Mouse (Mus musculus) T-helper 2 cell (primary cell): ENCODE measurements around the gene Stk39.

Experiments used
- in situ Hi-C: fragments of 300-600 bp; cut with MboI, MseI; formaldehyde crosslinking; loops from one replicate; pipeline ENCODE4 v1.15.1; 2025; ENCODE audit warnings: high pct_unique_total_duplicates

The Stk39 gene

DNA sequence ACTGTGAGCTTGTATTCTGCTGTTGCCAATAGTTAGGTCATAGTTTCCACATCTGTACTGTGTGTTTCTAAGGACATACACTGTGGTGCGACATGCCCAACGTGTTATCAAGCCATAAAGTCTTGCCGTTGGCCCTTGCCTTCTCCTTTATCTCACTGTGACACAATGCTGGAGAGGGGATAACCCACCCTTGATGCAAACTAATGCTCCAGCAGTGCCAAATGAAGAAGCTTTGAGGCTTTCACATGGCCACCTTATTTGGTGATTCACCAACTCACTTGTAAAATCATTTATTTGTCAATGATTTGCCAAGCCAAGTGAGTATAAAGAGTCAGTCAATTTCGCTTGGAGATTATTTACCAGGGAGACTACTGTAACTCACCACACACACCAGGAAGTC, 46.0 kb downstream of the Stk39 start:
- in situ Hi-C loops: no loop called here

DNA sequence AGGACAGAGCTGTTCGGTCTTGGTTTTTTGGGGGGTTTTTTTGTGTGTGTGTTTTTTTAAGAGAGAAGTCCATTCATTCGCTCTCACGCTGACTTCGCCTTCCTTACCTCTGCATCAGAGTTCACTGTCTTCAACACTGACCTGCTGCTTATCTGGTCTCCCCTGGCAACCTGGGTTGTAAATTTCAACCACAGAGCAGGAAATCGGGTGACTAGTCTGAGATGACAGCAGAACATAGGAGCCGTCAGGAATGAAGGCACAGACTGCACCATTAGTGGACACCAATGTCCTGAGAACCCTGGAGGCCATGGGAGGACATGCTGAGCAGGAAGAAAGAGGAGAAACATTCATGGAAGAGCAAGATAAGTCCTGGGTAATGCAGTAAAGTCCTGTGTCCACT, 51.1 kb downstream of the Stk39 start:
- in situ Hi-C loops: no loop called here

DNA sequence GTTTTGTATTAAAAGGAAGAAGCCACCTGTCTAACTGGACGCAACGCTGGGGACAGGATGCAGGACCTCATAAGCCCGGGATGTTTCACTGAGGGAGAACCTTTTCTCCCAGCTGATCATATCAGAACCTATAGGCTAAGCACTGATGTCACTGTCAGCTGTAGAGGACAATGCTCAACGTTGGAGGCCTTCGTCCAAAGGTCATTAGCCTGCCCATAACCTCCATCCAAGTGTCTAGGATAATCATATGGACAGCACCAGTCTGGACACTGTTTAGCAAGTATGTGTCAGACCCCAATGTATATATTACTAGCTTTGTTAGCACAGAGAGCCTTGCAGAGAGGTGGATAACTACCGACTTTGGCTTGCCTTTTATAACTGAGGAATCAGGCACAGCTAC, 51.8 kb downstream of the Stk39 start:
- in situ Hi-C loops: no loop called here

DNA sequence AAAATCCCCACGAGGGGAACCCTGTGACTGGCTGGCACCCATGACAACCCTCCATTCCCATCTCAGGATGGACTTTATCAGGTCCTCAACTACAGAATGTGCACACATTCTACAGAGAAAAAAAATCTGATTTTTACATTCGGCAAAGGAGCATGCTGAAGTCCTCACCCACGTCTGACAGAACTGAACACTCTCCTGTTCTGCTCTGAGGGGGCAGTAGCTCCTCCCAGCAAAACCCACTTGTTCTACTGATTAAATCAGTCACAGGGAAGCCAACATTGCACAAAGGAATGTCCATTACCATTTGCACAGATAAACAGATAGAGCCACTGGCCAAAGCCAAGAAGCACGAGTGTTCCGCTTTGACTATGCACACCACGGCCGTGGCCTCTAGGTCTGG, 52.3 kb downstream of the Stk39 start:
- in situ Hi-C loops: no loop called here

DNA sequence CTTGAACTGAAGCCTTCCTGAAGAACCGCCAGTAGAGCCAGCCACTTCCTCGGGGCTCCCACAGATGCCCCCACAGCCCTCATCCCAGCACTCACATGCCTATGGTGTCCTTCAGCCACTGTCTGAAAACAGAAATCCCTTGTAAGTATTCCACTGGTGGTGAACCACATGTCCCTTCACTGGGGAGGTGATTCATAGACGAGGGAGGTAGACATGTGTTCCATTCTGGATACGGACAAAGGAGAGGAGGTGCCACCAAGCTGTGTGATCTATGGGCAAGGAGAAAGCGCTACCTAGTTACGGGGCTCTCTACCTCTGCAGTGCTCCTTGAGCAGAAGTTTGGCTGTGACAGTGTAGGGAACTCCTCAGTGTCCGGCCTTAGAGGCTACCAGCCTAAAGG, 52.9 kb downstream of the Stk39 start:
- in situ Hi-C loops: no loop called here

DNA sequence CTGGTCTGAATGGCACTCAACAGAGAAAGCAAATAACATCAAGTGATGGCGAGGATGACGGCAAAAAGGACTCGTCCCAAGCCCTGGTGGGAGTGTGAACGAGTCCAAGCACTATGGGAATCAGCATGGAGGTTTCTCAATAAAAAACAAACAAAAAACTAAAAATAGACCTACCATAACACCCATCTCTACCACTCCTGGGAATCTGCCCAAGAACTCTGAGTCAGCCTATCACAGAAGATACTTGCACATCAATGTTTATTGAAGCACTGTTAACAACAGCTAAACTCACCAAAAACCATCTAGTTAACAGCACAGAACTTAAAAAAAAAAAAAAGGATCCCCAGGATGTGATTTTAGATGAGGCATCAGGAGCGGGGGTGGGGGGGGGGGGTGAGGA, 55.0 kb downstream of the Stk39 start:
- in situ Hi-C loops: no loop called here

DNA sequence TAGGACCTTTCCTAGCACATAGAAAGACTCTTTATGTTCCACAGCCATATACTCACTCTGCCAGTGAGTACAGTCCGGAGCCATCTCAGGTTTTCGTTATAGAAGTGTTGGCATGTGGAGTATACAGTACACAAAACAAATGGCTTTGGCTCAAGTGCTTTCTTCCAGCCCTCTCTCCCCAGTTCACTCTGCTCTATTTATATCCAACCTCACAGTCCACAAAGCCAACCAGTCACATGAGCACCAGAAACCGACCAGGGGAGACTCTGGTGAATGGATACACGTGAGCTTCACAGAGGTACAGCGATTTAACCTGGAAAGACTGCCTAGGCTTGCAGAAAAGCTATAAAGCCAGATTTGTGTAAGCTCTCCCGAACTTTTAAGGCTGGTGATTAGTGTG, 56.4 kb downstream of the Stk39 start:
- in situ Hi-C loops: no loop called here

DNA sequence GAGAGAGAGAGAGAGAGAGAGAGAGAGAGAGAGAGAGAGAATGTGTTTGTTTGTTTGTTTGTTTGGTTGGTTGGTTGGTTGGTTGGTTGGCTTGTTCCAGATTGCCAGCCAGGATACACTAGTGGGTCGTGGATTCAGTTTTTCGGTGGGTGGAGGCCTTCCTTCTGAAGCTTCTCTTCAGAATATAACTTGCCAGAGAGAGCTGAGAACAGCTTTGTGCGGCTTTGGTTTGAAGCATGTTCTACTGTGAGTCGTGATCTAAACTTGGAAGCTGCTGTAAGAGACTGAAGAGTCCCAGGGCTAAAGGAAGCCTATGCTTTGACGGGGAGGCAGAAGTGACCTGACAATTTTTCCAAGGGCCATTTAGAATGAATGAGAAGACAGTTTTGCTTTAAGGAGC, 59.9 kb downstream of the Stk39 start:
- in situ Hi-C loops: no loop called here

DNA sequence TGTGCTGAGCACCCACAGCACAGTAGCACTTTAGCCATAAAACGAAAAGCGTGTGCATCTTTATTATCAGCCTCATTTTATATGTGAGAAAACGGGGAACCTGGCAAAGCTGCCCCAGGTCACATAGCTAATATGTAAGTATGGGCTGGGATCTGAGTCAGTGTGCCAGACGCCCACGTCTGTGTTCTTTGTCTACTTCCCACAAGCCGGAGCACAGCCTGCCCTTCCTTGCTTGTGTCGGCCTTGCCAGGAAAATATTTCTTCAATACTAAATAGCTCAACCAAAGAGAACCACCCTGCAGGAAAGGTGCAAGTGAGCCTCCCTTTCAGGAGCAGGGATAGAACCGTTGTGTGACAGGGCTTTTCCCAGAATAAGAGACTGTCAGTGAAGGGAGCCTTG, 60.9 kb downstream of the Stk39 start:
- in situ Hi-C loops: no loop called here

DNA sequence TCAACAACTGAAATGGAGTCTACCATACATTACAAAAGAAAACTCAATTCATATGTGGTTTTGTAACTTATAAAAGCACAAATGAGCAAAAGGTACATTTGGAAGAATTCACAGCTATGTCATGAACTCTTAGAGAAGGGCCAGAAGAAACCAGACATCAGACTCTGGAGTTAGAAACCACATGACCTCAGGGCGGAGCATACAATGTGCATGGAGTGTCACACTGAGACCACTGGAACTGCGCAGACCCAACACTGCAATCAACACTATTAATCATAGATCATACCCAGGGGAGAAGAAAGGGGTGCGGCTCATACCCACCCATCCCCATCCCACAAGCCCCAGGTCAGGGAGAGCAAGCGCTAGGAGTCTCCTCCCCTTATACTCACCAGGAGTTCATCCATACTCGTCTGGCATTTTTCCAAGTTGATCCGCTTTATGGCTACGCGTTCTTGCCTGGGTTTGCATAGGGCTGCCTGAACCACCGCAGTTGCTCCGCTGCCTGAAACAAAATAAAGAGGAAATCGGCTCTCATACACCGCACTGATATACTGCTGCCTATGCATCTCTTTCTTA, 62.3 kb downstream of the Stk39 start:
- in situ Hi-C loops: no loop called here

DNA sequence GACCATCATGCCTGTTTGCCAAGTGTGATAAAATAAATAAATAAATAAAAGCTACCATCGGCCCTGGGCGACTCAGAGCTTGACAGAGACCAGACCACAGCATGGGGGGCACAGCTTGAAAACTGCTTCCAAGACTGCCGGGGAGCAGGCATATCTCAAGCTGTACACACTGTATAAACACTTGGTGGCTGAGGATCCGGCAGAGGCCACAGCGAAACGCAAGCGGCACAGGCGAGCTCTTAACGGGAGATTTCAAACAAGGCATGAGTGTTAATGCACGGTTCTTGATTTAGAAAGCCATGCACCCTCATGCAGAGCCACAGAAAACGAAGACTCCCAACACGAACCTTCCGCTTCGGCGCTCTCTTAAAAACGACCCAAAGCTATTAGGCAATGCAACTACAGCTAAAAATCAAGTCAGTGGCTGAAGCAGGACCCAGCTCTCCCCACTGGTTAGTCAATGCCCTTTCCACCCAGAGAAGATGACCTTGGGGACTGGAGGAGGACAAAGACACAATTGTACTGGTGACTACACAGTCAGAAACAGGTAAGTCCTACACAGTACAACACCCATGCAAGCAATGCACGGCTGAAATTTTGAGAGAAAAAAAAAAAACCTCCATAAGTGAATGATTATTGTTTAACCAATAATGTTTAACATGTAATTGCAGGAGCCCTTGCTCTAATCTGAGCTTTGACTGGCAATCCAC, 63.6 kb downstream of the Stk39 start:
- in situ Hi-C loops: no loop called here

DNA sequence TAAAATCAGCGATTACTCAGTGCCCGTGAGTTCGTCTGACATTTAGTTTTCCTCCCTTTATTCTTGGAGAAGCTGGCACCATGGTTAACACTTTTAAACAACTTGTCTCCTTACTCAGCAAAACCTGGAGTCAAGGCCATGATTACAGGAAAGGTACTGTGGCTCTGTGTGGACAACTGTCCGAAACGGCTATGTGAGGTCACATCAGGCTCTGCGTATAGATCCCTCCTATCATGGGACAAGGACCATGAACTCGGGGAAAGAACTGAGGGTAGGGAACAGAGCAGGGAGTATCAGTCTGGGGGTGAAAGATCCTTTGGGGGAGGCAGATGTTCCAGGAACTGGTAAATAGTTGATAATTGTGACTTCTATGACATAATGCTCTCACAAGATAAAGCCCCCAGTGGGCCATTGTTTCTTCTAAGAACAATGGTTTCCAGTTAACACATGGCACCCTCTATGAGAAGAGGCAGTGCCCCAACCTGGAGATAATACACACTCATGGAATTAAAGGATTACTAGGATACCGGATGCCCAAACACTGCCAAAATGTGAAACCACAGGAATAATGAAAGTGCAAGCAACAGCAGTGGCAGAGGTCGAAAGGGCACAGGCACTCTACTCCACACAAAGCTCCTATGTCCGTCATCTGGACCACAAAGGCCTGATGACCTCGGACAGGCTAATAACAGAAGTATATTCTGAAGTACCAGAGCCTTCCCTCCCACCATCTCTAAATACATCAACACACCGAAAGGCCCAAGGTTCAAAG, 64.7 kb downstream of the Stk39 start:
- in situ Hi-C loops: no loop called here

DNA sequence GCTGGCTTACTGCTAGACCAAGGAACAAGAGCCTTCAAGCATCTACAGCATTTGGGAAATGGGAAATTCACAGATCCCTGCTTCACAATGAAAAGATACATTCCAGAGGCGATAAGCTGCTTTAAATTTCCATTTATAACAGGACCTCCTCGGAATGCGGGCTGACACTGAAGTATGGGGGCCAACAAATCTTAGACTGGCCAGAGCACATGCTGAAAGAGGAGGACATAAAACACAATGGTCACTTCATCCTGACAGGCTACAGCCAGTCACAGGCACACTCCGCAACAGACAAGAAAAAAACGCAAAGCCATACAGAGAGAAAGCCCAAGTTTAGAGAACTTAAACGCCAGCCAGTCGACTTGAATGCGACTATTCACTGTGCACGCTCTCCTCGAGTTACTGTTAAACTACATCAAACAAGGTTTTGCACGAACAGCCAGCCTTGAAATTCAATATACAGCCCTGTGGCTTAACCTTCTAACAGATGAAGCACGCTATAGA, 65.4 kb downstream of the Stk39 start:
- in situ Hi-C loops: no loop called here

DNA sequence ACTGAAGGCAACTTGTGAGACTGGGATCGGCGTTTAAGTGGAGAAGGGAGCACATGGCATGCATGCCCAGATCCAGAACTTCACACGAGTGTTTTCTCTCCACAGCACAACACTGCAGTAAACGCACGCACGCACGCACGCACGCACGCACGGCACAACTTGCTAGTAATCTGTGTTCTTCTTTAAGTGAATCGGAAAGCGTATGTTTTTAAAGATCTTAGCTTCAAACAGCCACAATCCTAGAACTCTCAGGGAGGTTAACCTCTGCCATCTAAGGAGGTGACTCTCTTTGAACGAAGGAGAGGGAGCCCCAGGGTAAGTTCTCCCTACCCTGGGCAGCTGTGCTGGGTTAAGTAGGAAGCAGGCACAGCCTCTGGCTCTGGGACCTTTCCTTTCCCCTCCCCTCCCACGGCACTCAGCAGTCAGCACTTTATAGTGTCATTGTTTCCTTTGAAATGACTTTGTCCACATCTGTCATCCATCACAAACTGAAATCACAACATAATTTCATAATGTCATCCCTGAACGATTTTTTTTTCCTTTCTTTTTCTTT, 66.8 kb downstream of the Stk39 start:
- in situ Hi-C loops: no loop called here

DNA sequence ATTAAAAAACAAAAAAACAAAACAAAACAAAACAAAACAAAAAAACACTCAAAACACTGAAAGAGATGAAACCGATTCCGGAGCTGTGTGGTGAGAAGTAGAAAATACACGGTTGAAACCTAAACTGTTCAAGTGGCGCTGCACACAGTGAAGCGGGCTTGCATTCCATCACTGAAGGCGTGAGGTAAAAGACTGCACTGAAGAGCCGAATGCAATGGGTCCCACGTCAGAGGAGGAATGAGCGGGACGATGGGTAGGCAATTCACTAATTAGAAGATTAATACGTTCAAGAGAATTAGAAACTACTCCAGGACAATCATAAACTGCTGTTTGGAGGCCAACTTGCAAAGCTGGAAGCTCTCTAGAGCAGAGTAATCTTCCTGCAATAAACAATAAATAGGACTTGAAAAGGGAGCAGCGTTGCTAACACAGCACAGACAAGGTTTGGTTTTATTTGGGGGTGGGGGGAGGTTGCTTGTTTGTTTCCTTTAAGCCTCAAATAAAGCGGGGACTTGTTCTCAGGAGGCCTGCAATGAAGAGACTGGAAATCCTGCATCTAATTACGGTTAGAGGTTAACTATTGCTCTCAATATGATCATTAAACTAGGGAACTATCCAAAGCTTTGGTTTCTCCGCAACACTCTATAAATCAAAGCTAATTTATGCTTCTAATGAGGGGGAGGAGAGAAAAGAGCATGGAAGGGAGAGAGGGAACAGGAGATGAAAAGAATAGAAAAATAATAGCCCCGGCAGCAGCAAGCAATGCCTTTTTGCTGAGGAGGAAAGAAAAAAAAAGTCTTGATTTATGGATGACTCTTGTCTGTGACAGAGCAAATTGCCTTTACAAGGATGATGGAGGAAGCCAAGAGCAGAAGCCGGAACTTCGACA, 67.5 kb downstream of the Stk39 start:
- in situ Hi-C loops: no loop called here

DNA sequence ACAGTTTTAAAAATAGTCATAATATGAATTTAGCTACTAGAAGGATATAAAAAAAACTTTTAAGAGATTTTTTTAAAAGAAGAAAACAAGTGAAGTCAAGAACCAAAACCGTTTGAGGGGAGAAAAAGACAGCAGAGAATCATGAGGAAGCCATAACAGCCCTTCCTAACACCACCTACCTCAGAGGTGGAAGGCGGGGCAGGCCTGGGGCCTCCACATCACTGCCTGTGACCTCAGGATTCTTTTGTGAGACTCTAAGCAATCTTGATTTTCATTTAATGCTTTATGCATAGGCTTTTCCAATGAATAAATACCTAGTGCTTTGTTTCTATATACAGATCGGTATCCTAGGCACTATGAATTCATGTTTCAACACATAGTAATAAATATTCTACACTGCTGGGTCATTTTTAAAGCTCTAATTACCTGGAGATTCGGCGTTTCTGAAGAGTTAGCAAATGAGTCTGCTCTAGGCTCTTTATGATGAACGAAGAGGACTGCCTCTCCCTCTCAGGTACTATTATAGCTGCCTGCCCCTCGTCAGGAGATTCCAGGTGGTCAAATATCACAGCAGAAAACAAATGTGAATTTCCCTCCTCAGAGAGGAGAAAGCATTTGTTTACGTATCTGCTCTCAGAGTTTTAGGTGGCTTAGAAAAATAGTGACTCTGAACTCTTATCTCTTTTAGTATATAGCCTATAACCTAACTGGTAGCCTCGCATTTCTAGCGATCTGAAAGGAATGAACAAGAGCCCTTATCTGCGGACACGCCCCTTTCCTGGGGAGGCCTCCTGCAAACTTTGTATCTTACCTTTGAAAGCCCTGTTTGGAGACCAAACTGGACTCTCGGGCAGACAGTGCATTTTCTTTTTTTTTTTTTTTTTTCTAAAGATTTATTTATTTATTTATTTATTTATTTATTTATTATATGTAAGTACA, 78.2 kb downstream of the Stk39 start:
- in situ Hi-C loops: no loop called here

DNA sequence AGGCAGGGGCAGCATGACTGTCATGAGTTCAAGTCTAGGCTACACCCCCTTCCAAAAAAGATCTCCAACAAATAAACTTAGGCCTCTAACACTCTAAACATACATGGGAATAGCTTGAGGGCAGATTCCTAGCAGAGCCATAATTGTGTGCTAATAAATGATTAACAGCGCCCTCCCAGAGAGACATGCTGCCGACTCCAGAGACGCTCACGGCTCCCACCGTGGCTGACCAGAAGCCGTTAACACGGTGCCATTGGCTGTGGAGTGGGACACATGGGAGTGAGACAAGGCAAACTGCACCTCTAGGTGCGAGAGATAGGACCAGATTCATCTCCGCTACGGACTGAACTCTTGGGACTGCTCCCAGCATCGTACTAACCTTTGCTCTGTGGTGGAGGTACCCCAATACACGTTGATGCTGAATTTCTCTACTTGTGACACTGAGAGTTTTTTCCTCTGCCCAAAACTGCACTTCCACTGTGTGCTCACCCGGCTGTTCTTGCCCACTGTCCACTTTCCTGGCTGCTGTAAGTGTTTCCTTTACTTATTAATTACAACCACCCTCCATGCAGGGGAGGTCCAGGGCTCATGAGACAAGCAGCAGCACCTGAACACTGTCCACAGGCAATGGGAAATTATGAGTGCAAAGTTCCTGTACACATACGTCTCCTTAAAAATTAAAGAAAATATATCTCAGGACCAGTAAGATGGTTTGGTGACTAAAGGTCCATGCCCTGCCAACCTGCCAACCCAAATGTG, 84.1 kb downstream of the Stk39 start:
- in situ Hi-C loops: no loop called here

DNA sequence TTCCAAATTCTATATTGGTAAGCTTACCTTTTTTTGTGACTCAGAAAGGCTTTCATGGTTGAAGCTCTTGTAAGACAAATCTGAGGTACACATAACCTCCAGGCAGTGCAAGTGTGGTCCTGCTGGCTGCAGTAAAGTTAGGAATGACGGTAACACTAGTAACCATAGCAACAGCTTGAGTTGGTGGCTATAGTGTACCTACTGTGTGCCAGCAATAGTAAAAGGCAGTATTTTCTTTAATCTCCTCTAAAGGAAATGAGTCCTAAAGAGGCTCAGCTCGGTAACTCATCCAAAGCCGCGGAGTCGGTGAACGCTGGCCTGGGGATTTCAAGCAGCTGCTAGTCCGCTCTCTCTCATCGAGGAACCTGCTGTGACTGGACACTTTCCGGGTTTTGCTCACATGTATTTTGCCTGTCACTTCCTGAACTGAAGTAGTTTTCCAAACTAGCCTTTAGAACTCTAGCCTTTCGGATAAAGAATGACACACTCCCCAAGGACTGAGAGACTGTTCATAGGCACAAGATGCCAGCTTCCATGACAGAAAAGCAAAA, 85.7 kb downstream of the Stk39 start:
- in situ Hi-C loops: no loop called here

DNA sequence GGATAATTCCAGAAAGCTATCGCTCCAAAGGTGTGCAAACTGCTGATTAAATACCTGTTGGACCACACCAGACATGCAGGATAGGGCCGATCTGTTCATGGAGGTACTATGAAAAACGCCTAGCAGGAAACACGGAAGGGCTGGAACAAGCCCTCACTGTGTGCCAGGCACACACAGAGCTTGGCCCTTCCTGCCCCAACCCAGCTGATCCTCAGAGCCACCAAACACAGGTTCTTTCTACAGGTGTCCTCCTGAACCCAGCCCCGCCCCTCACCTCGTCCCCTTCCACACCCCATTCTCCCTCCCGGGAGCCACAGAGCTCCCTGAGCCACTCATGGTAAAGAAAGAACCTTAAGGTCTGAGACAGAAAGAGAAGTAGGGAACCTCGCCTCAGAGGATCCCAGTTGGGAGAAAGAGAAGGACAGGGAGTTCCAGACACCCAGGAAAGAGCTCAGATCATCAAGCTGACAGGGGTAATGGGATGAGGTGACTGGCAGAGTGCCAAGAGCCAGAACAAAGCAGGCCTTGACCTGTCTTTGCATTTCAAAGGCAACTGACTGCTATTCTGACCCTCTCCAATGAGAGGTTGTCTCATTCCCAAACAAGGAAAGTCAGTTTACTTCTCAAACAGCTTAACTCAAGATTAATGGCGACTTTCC, 86.3 kb downstream of the Stk39 start:
- in situ Hi-C loops: no loop called here
